33 mouse cellular contexts compared by ENCODE assay signal in the genomic region with DNA sequence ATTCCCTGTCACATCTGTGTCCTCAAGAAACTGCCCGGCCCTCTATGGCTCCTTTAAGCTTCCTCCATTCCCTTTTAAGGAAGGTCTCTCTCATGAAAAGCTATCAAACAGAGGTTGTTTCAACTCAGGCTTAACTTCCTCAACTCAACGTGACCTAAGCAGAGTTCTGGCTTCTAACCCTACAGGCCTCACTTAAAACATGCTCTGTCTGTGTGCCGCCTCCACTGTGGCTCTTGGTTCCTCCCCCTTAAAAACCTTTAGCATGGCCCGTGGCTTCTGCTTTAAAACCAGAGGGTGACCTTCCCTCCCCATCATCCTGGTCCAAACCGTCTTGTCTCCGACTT. TPM values are rescaled to one million over a fixed set of nuclear protein-coding genes. Genes with fewer than 3 reads are reported as not detected.
DNase-seq lines count a peak whose midpoint lies in the region; ATAC-seq and TF ChIP-seq lines count a peak whose summit lies in the region.
"Had no signal": no experiment of that assay in that cellular context is flagged by ENCODE, and none has a peak within 500 bp of the region (broad histone marks: within the 10 kb centered on the region; RNA-seq: fewer than 3 reads in every experiment).

No protein-coding gene starts in this region.

- H3K27me3 ChIP-seq in small intestine, adult 2 months (ENCODE audit: control insufficient read depth, insufficient read depth, low read length): no peaks in the 10 kb centered on the region
- H3K27me3 ChIP-seq in midbrain, embryonic 16.5 days (ENCODE audit: control insufficient read depth, insufficient read depth, low read depth, low read length): no peaks in the 10 kb centered on the region
- H3K27me3 ChIP-seq: embryonic facial prominence, embryonic 13.5 days; forebrain, embryonic 15.5 days; liver, embryonic 15.5 days; lung, embryonic 15.5 days; neural tube, embryonic 12.5 days; Patski had no signal

- no peak for TF ChIP-seq CTCF in bone marrow, adult 2 months (IDR thresholded peaks at IDR 0.05; ENCODE audit: control insufficient read depth, insufficient read depth, low read length)
- no peak for TF ChIP-seq CTCF in small intestine, adult 2 months (IDR thresholded peaks at IDR 0.05; ENCODE audit: extremely low read depth, insufficient read length, insufficient replicate concordance, low read depth, low read length)

- no peaks in the 10 kb centered on the region for H3K9me3 ChIP-seq in midbrain, embryonic 16.5 days (replicated peaks; ENCODE audit: control insufficient read depth, low read length, poor library complexity, severe bottlenecking)
- H3K9me3 ChIP-seq: embryonic facial prominence, embryonic 13.5 days; forebrain, embryonic 10.5 days; forebrain, embryonic 15.5 days; G1E; liver, embryonic 15.5 days; lung, embryonic 15.5 days; neural tube, embryonic 12.5 days had no signal

- peak; percentile 78 for DNase-seq in heart, adult 11 months
- no peak for DNase-seq in heart, adult 18-20 months
- no peak for DNase-seq in adrenal gland, adult 2 months
- DNase-seq in urinary bladder, postnatal 36 days (ENCODE audit: low spot score in 2 of 2): no peak
- DNase-seq: adrenal gland, postnatal 14 days; cerebellum, adult 18-20 months; cerebellum, postnatal 25 days; embryo, embryonic 11 days; gastrocnemius, postnatal 25 days; heart, postnatal 14 days; kidney, adult 2 months; kidney, postnatal 36 days; left cerebral cortex, postnatal 4 days; lung, postnatal 36 days; midbrain, embryonic 14.5 days; right cerebral cortex, postnatal 4 days; thymus, postnatal 14 days had no signal

- peaks cover 6% of the 10 kb centered on the region; the same call in 1 of the 2 replicates for H3K4me1 ChIP-seq in bone marrow, adult 2 months (ENCODE audit: control insufficient read depth, insufficient read depth, low read length)
- no peaks in the 10 kb centered on the region for H3K4me1 ChIP-seq in small intestine, adult 2 months (ENCODE audit: control insufficient read depth, insufficient read depth, insufficient read length, low read length)
- H3K4me1 ChIP-seq in midbrain, embryonic 16.5 days (ENCODE audit: control insufficient read depth, insufficient read depth, low read length): no peaks in the 10 kb centered on the region
- H3K4me1 ChIP-seq: embryonic facial prominence, embryonic 13.5 days; forebrain, embryonic 10.5 days; forebrain, embryonic 15.5 days; lung, embryonic 15.5 days; neural tube, embryonic 12.5 days had no signal

- no peak overlapping the region for H3K9ac ChIP-seq in midbrain, embryonic 16.5 days (ENCODE audit: low read depth, low read length)
- H3K9ac ChIP-seq: embryonic facial prominence, embryonic 13.5 days; forebrain, embryonic 15.5 days; liver, embryonic 15.5 days; lung, embryonic 15.5 days; neural tube, embryonic 12.5 days had no signal

- ATAC-seq in midbrain, embryonic 16.5 days: no peak
- ATAC-seq: forebrain, embryonic 15.5 days; hindbrain, embryonic 16.5 days; Patski had no signal

- H3K27ac ChIP-seq in bone marrow, adult 2 months (ENCODE audit: control insufficient read depth, insufficient read depth, low read depth, low read length, poor library complexity): peak overlapping the region; percentile 28
- H3K27ac ChIP-seq in macrophage: peak overlapping the region; percentile 50
- H3K27ac ChIP-seq in small intestine, adult 2 months (ENCODE audit: insufficient read depth, low read depth, low read length): peak overlapping the region; percentile 44; the same call in 1 of the 2 replicates
- H3K27ac ChIP-seq in midbrain, embryonic 16.5 days (ENCODE audit: low read length): no peak overlapping the region
- H3K27ac ChIP-seq: embryonic facial prominence, embryonic 13.5 days; forebrain, embryonic 10.5 days; forebrain, embryonic 15.5 days; layer of hippocampus, adult 2 months; left cerebral cortex, adult 2 months; liver, embryonic 15.5 days; lung, embryonic 15.5 days; neural tube, embryonic 12.5 days had no signal

- TF ChIP-seq POLR2A in bone marrow, adult 2 months (IDR thresholded peaks at IDR 0.05; ENCODE audit: borderline replicate concordance, control insufficient read depth, low read depth, low read length): no peak
- no peak for TF ChIP-seq POLR2A in small intestine, adult 2 months (IDR thresholded peaks at IDR 0.05; ENCODE audit: low read depth, low read length)

- no peak overlapping the region for H3K4me3 ChIP-seq in bone marrow, adult 2 months (replicated peaks; ENCODE audit: control insufficient read depth, low read depth, low read length)
- H3K4me3 ChIP-seq in macrophage (ENCODE audit: inconsistent target): no peak overlapping the region
- no peak overlapping the region for H3K4me3 ChIP-seq in small intestine, adult 2 months (ENCODE audit: low read depth, low read length)
- H3K4me3 ChIP-seq in midbrain, embryonic 16.5 days (ENCODE audit: low read depth, low read length): no peak overlapping the region
- H3K4me3 ChIP-seq: embryonic facial prominence, embryonic 13.5 days; forebrain, embryonic 10.5 days; forebrain, embryonic 15.5 days; layer of hippocampus, adult 2 months; left cerebral cortex, adult 2 months; liver, embryonic 15.5 days; lung, embryonic 15.5 days; myocyte; neural tube, embryonic 12.5 days had no signal

- WGBS in bone marrow, adult 2 months: 38% methylated on average over 6 of the region's 6 CpGs
- WGBS in macrophage (ENCODE audit: missing documents): 19% methylated on average over 6 of the region's 6 CpGs
- WGBS in small intestine, adult 2 months: 80% methylated on average over 6 of the region's 6 CpGs
- WGBS in midbrain, embryonic 16.5 days: 94% methylated on average over 6 of the region's 6 CpGs

- peaks cover 26% of the 10 kb centered on the region; the same call in 1 of the 2 replicates for H3K36me3 ChIP-seq in macrophage (ENCODE audit: inconsistent target)
- peaks cover 15% of the 10 kb centered on the region for H3K36me3 ChIP-seq in small intestine, adult 2 months (ENCODE audit: control insufficient read depth, insufficient read depth, low read length)
- H3K36me3 ChIP-seq in midbrain, embryonic 16.5 days (ENCODE audit: control insufficient read depth, insufficient read depth, low read length): peaks cover 17% of the 10 kb centered on the region; the same call in 1 of the 2 replicates

- no peaks in the 10 kb centered on the region for H3K79me2 ChIP-seq in macrophage (ENCODE audit: inconsistent target)

- no peak overlapping the region for H3K4me2 ChIP-seq in midbrain, embryonic 16.5 days (ENCODE audit: low read length)
- H3K4me2 ChIP-seq: embryonic facial prominence, embryonic 13.5 days; forebrain, embryonic 15.5 days; liver, embryonic 15.5 days; lung, embryonic 15.5 days; neural tube, embryonic 12.5 days had no signal

RNA-seq across cellular contexts. Expression of gene Kif1bp, which starts 21.7 kb away (rescaled TPM):
- 10 to 100 TPM; 43.9 to 44.2 TPM for total RNA-seq in heart, adult 18-20 months (2021)
- 6.1 TPM in 2 replicates for polyA plus RNA-seq in bone marrow, adult 2 months (2011; ENCODE audit: insufficient read depth, insufficient read length, low replicate concordance, missing spikeins)
- 10 to 100 TPM; 10.3 to 50.0 (median 30.8) TPM for total RNA-seq in macrophage (2018; cell fraction: chromatin; rRNA removed)
- 10 to 100 TPM; 20.0 to 34.5 (median 29.5) TPM for total RNA-seq in macrophage (2018; cell fraction: cytosol; rRNA removed)
- total RNA-seq in macrophage (2018; cell fraction: nucleus; rRNA removed): 10 to 100 TPM; 13.1 to 38.8 (median 23.5) TPM
- polyA plus RNA-seq in macrophage (2018): 28.5 to 32.9 TPM (median 28.8 TPM) in 3 replicates
- polyA plus RNA-seq in small intestine, adult 2 months (2012; rRNA removed): 21.0 and 21.2 TPM in 2 replicates
- total RNA-seq in adrenal gland, adult 2 months (2021): 10 to 100 TPM; 57.7 to 60.8 TPM
- 64.0 and 74.9 TPM in 2 replicates for polyA plus RNA-seq in adrenal gland, adult 2 months (2012; rRNA removed)
- 72.0 and 72.9 TPM in 2 replicates for polyA plus RNA-seq in midbrain, embryonic 16.5 days (2015; fragmentation: Nextera tagmentation; extraction: Ambion mirVana)

RNA-seq across cellular contexts. Expression of gene Srgn, which starts 29.3 kb away (rescaled TPM):
- total RNA-seq in heart, adult 18-20 months (2021): 10 to 100 TPM; 36.6 to 42.0 TPM
- 68.7 and 72.9 TPM in 2 replicates for polyA plus RNA-seq in bone marrow, adult 2 months (2011; ENCODE audit: insufficient read depth, insufficient read length, low replicate concordance, missing spikeins)
- 100 to 1,000 TPM in 9 of 26 experiments, 10 to 100 TPM in 12, 1 to 10 TPM in 5; 5.0 to 374 (median 54.9) TPM for total RNA-seq in macrophage (2018; cell fraction: chromatin; rRNA removed)
- total RNA-seq in macrophage (2018; cell fraction: cytosol; rRNA removed): 1,000 to 10,000 TPM in 3 of 26 experiments, 100 to 1,000 TPM in 23; 178 to 1,433 (median 423) TPM
- total RNA-seq in macrophage (2018; cell fraction: nucleus; rRNA removed): 1,000 to 10,000 TPM in 2 of 26 experiments, 100 to 1,000 TPM in 22, 10 to 100 TPM in 2; 93.8 to 1,370 (median 265) TPM
- polyA plus RNA-seq in macrophage (2018): 240 to 438 TPM (median 289 TPM) in 3 replicates
- polyA plus RNA-seq in small intestine, adult 2 months (2012; rRNA removed): 6.5 and 8.2 TPM in 2 replicates
- total RNA-seq in adrenal gland, adult 2 months (2021): 10 to 100 TPM; 46.7 to 61.5 TPM
- polyA plus RNA-seq in adrenal gland, adult 2 months (2012; rRNA removed): 7.2 and 11.5 TPM in 2 replicates
- polyA plus RNA-seq in midbrain, embryonic 16.5 days (2015; fragmentation: Nextera tagmentation; extraction: Ambion mirVana): 9.4 and 9.6 TPM in 2 replicates
- polyA plus RNA-seq: Patski had no signal

RNA-seq across cellular contexts. Expression of gene Ddx21, which starts 45.6 kb away (rescaled TPM):
- 10 to 100 TPM; 30.9 to 31.8 TPM for total RNA-seq in heart, adult 18-20 months (2021)
- polyA plus RNA-seq in bone marrow, adult 2 months (2011; ENCODE audit: insufficient read depth, insufficient read length, low replicate concordance, missing spikeins): 22.0 and 36.6 TPM in 2 replicates
- 10 to 100 TPM; 27.9 to 70.6 (median 47.1) TPM for total RNA-seq in macrophage (2018; cell fraction: chromatin; rRNA removed)
- 10 to 100 TPM; 36.1 to 51.8 (median 44.6) TPM for total RNA-seq in macrophage (2018; cell fraction: cytosol; rRNA removed)
- 10 to 100 TPM; 26.7 to 82.6 (median 41.2) TPM for total RNA-seq in macrophage (2018; cell fraction: nucleus; rRNA removed)
- 29.8 to 93.3 TPM (median 43.4 TPM) in 3 replicates for polyA plus RNA-seq in macrophage (2018)
- 1.9 and 2.3 TPM in 2 replicates for polyA plus RNA-seq in small intestine, adult 2 months (2012; rRNA removed)
- 10 to 100 TPM; 54.7 to 74.4 TPM for total RNA-seq in adrenal gland, adult 2 months (2021)
- 3.4 and 4.7 TPM in 2 replicates for polyA plus RNA-seq in adrenal gland, adult 2 months (2012; rRNA removed)
- polyA plus RNA-seq in midbrain, embryonic 16.5 days (2015; fragmentation: Nextera tagmentation; extraction: Ambion mirVana): 14.2 and 14.9 TPM in 2 replicates
